In genomic region chr16:17055584-17055983, GRCm38 (mm10) we compare ENCODE assay signal across 12 mouse cellular contexts. TPM values are rescaled to one million over a fixed set of nuclear protein-coding genes. Genes with fewer than 3 reads are reported as not detected.
DNase-seq lines count a peak whose midpoint lies in the region; ATAC-seq lines count a peak whose summit lies in the region.
"Had no signal": no experiment of that assay in that cellular context is flagged by ENCODE, and none has a peak within 500 bp of the region (broad histone marks: within the 10 kb centered on the region; RNA-seq: fewer than 3 reads in every experiment).

No protein-coding gene starts in this region.

- no peaks in the 10 kb centered on the region for H3K36me3 ChIP-seq in forebrain, embryonic 10.5 days (replicated peaks)
- no peaks in the 10 kb centered on the region for H3K36me3 ChIP-seq in hindbrain, embryonic 16.5 days (ENCODE audit: control insufficient read depth, insufficient read depth, low read length)
- H3K36me3 ChIP-seq in neural tube, embryonic 13.5 days, result no peaks in the 10 kb centered on the region
- H3K36me3 ChIP-seq: liver, embryonic 15.5 days had no signal

- H3K9me3 ChIP-seq in forebrain, embryonic 10.5 days, result no peaks in the 10 kb centered on the region
- H3K9me3 ChIP-seq in hindbrain, embryonic 16.5 days (ENCODE audit: control insufficient read depth, low read length), result no peaks in the 10 kb centered on the region
- H3K9me3 ChIP-seq in neural tube, embryonic 13.5 days, result no peaks in the 10 kb centered on the region
- H3K9me3 ChIP-seq: liver, embryonic 15.5 days had no signal

- no peak overlapping the region for H3K9ac ChIP-seq in hindbrain, embryonic 16.5 days (ENCODE audit: low read depth, low read length)
- H3K9ac ChIP-seq in neural tube, embryonic 13.5 days, result no peak overlapping the region
- H3K9ac ChIP-seq: liver, embryonic 15.5 days had no signal

- H3K4me3 ChIP-seq in forebrain, embryonic 10.5 days, result no peak overlapping the region
- H3K4me3 ChIP-seq in hindbrain, embryonic 16.5 days (ENCODE audit: low read length), result no peak overlapping the region
- H3K4me3 ChIP-seq in neural tube, embryonic 13.5 days, result no peak overlapping the region
- H3K4me3 ChIP-seq: liver, embryonic 15.5 days had no signal

- peak overlapping the region; percentile 60; the same call in 1 of the 2 replicates for H3K27ac ChIP-seq in forebrain, embryonic 10.5 days
- H3K27ac ChIP-seq in hindbrain, embryonic 16.5 days (ENCODE audit: low read depth, low read length), result no peak overlapping the region
- H3K27ac ChIP-seq in neural tube, embryonic 13.5 days (replicated peaks), result peak overlapping the region; percentile 59
- H3K27ac ChIP-seq: liver, embryonic 15.5 days had no signal

- 63% methylated on average over 3 of the region's 3 CpGs for WGBS in forebrain, embryonic 10.5 days
- WGBS in hindbrain, embryonic 16.5 days, result 22% methylated on average over 3 of the region's 3 CpGs
- 32% methylated on average over 3 of the region's 3 CpGs for WGBS in neural tube, embryonic 13.5 days

- no peak for DNase-seq in frontal cortex, postnatal 25 days (ENCODE audit: low spot score in 2 of 2)
- no peak for DNase-seq in forebrain, embryonic 10.5 days (ENCODE audit: extremely low spot score, low spot score)
- no peak for DNase-seq in adipocyte (ENCODE audit: low spot score)
- no peak for DNase-seq in spleen, postnatal 36 days (ENCODE audit: low spot score in 2 of 2)
- DNase-seq in urinary bladder, postnatal 14 days (ENCODE audit: low spot score), result no peak
- DNase-seq: cerebellum, postnatal 36 days; gastrocnemius, postnatal 25 days; kidney, adult 8-10 months had no signal

- peak; percentile 56 for ATAC-seq in frontal cortex, adult (ENCODE audit: low TSS enrichment)
- ATAC-seq in hindbrain, embryonic 16.5 days, result peak; percentile 47
- peak; percentile 54 for ATAC-seq in neural tube, embryonic 13.5 days (ENCODE audit: low read depth)

- H3K4me1 ChIP-seq in forebrain, embryonic 10.5 days, result peaks cover 12% of the 10 kb centered on the region
- no peaks in the 10 kb centered on the region for H3K4me1 ChIP-seq in hindbrain, embryonic 16.5 days (ENCODE audit: control insufficient read depth, insufficient read depth, low read depth, low read length)
- H3K4me1 ChIP-seq in neural tube, embryonic 13.5 days (replicated peaks), result peaks cover 15% of the 10 kb centered on the region; the same call in 1 of the 2 replicates
- H3K4me1 ChIP-seq: liver, embryonic 15.5 days had no signal

- H3K4me2 ChIP-seq in hindbrain, embryonic 16.5 days (ENCODE audit: low read length), result no peak overlapping the region
- no peak overlapping the region for H3K4me2 ChIP-seq in neural tube, embryonic 13.5 days
- H3K4me2 ChIP-seq: liver, embryonic 15.5 days had no signal

- no peaks in the 10 kb centered on the region for H3K27me3 ChIP-seq in forebrain, embryonic 10.5 days (ENCODE audit: poor library complexity, severe bottlenecking)
- no peaks in the 10 kb centered on the region for H3K27me3 ChIP-seq in hindbrain, embryonic 16.5 days (replicated peaks; ENCODE audit: control insufficient read depth, insufficient read depth, low read length)
- no peaks in the 10 kb centered on the region for H3K27me3 ChIP-seq in neural tube, embryonic 13.5 days
- H3K27me3 ChIP-seq: liver, embryonic 15.5 days had no signal

RNA-seq across cellular contexts. Expression of gene Ypel1, which starts 13.9 kb away (rescaled TPM):
- 96.2 and 97.4 TPM in 2 replicates for polyA plus RNA-seq in forebrain, embryonic 10.5 days (2016; fragmentation: Nextera tagmentation; extraction: Ambion mirVana)
- polyA plus RNA-seq in hindbrain, embryonic 16.5 days (2015; fragmentation: Nextera tagmentation; extraction: Ambion mirVana), result 104 and 114 TPM in 2 replicates
- polyA plus RNA-seq in neural tube, embryonic 13.5 days (2015; fragmentation: Nextera tagmentation; extraction: Ambion mirVana), result 81.2 and 94.0 TPM in 2 replicates

RNA-seq across cellular contexts. Expression of gene Ppil2, which starts 55.5 kb away (rescaled TPM):
- polyA plus RNA-seq in forebrain, embryonic 10.5 days (2016; fragmentation: Nextera tagmentation; extraction: Ambion mirVana), result 138 and 155 TPM in 2 replicates
- 135 and 142 TPM in 2 replicates for polyA plus RNA-seq in hindbrain, embryonic 16.5 days (2015; fragmentation: Nextera tagmentation; extraction: Ambion mirVana)
- 154 and 157 TPM in 2 replicates for polyA plus RNA-seq in neural tube, embryonic 13.5 days (2015; fragmentation: Nextera tagmentation; extraction: Ambion mirVana)
